Mouse (Mus musculus): Measurements from ENCODE around the gene Dnah17. TPM values are rescaled to one million over a fixed set of nuclear protein-coding genes. Genes with fewer than 3 reads are reported as not detected.

Dnah17 gene
- polyA plus RNA-seq, 1 experiment from 2014 or later, result 0.11 TPM

DNA sequence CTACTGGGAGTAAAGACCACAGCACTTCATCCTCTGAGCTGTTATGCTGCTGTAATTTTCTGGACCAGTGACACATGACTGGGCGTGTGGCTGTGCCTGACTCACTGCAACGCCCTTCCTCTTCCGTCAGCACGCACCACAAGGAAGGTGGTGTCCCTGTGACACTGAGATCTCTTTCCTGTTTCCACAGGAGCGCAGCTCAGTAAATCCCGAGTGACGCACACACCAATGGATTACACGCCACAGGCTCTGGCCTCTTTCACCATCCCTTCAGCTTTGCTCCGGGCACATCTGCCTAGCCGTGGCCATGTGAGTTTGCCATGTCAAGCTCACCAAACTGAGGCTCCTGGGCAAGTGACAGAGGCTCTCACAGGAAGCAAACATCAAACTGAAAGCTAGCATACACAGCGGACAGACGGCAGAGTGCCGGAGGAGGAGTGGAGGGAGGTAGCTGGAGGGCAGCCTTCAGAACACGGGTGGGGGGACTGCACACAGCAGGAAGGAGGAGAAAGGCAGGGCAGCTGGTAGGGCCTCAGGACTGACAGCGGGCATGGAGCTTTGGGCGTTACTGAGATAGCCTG lies 15.4 kb upstream of the Dnah17 start:
- ATAC-seq, result peak; percentile 76

DNA sequence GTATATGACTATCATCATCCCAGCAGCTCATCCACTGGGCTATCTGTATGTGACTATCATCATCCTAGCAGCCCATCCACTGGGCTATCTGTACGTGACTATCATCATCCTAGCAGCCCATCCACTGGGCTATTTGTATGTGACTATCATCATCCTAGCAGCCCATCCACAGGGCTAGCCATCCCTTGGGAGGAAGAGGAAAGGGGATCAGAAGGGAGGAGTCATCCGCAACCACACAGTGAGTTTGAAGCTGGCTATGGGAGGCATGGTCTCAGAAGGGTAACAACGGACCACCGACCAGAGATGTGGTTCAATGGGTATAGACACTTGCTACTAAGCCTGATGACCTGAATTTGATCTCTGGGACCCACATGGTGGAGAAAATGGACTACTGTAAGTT lies 14.7 kb upstream of the Dnah17 start:
- DNase-seq (no peak), ATAC-seq (no peak)
- WGBS (ENCODE audit: insufficient replicate concordance), result 78% methylated on average over 4 of the region's 4 CpGs
- Histone ChIP-seq H3K4me3 (ENCODE audit: low read depth, low read length) (no peak overlapping the region), H3K9ac (replicated peaks) (no peak overlapping the region), H3K4me1 (ENCODE audit: insufficient read depth) (peaks cover 34% of the 10 kb centered on the region), H3K27me3 (ENCODE audit: insufficient read depth, low read length) (no peaks in the 10 kb centered on the region), H3K36me3 (replicated peaks; ENCODE audit: insufficient read depth, low read length) (no peaks in the 10 kb centered on the region), H3K9me3 (ENCODE audit: low read length) (no peaks in the 10 kb centered on the region), H3K27ac (ENCODE audit: low read depth) (peak overlapping the region; percentile 44; the same call in 1 of the 2 replicates), H3K4me2 (ENCODE audit: low read depth, low read length) (no peak overlapping the region)
- no peak for TF ChIP-seq EP300 (IDR thresholded peaks at IDR 0.05; ENCODE audit: low read depth)
- TF ChIP-seq CTCF (IDR thresholded peaks at IDR 0.05; ENCODE audit: low read depth), result no peak

More for the DNA sequence above, 15.4 kb upstream of the Dnah17 start:
- Histone ChIP-seq H3K27me3 (ENCODE audit: insufficient read depth, low read length) (no peaks in the 10 kb centered on the region), H3K9ac (replicated peaks) (peak overlapping the region; percentile 48), H3K9me3 (ENCODE audit: low read length) (no peaks in the 10 kb centered on the region), H3K4me1 (ENCODE audit: insufficient read depth) (peaks cover 34% of the 10 kb centered on the region), H3K4me2 (ENCODE audit: low read depth, low read length) (peak overlapping the region; percentile 62), H3K27ac (ENCODE audit: low read depth) (peak overlapping the region; percentile 91), H3K36me3 (replicated peaks; ENCODE audit: insufficient read depth, low read length) (no peaks in the 10 kb centered on the region), H3K4me3 (ENCODE audit: low read depth, low read length) (peak overlapping the region; percentile 23)
- DNase-seq, result peak; percentile 68
- 28% methylated on average over 16 of the region's 16 CpGs for whole genome bisulfite sequencing (ENCODE audit: insufficient replicate concordance)
- TF ChIP-seq CTCF (IDR thresholded peaks at IDR 0.05; ENCODE audit: low read depth) (no peak), EP300 (IDR thresholded peaks at IDR 0.05; ENCODE audit: low read depth) (peak; percentile 77)

DNA sequence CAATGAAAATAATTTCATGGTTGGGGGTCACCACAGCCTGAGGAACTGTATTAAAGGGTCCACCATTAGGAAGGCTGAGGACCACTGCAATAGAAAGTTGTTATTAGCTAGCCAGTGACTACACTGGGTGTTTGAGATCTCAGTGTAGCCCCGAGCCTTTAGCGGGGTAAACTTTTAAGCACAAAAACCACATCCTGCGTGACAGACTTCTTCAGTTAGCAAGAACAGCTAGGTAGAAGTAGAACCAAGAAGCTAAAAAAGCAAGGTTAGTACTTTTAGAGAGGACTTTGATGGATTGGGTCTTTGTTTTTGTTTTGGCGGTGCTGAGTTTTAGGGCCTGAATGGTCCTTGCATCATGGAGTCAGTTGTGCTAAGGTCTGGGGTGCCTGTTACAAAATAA lies 13.3 kb upstream of the Dnah17 start:
- ATAC-seq, result no peak
- no peak overlapping the region for H3K27ac ChIP-seq (ENCODE audit: low read depth)
- no peaks in the 10 kb centered on the region for H3K36me3 ChIP-seq (replicated peaks; ENCODE audit: insufficient read depth, low read length)
- TF ChIP-seq CTCF (IDR thresholded peaks at IDR 0.05; ENCODE audit: low read depth) (no peak), EP300 (IDR thresholded peaks at IDR 0.05; ENCODE audit: low read depth) (no peak)
- H3K27me3 ChIP-seq (ENCODE audit: insufficient read depth, low read length), result no peaks in the 10 kb centered on the region
- H3K4me1 ChIP-seq (ENCODE audit: insufficient read depth), result peaks cover 29% of the 10 kb centered on the region
- H3K9me3 ChIP-seq (ENCODE audit: low read length), result peaks cover 1% of the 10 kb centered on the region; the same call in 1 of the 2 replicates
- H3K9ac ChIP-seq (replicated peaks), result no peak overlapping the region
- WGBS (ENCODE audit: insufficient replicate concordance), result 57% methylated on average over 4 of the region's 4 CpGs
- H3K4me2 ChIP-seq (ENCODE audit: low read depth, low read length), result no peak overlapping the region
- no peak for DNase-seq
- H3K4me3 ChIP-seq (ENCODE audit: low read depth, low read length), result no peak overlapping the region

DNA sequence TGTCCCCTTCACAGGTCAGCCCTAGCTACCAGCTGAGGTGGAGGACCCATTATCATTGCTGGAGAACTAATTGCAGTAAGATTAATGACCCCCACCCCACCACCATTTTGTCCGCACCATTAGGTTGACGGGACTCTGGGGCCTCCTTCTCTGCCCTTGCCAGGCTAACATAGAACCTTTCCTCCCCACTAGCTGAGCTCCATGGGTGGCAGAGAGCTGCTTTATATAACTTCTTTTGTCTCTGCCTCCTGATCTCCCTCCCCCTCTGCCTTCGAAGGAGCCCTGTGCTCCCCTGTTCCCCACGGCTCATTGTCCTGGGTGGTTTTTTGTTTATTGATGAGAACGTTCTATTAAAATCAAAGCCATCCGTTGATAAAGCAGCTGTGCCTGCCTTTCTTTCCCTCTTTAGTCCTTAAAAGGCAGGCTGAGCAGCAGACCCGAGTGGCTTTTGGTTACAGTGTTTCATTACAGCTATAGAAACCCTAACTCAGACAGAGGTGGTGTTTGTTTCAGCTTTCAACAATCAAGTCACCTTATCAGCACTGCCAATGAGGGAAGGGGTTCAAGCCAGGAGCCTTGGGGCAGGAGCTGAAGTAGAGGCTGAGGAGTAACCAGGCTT lies 12.2 kb upstream of the Dnah17 start:
- H3K4me3 ChIP-seq (ENCODE audit: low read depth, low read length), result no peak overlapping the region
- H3K9ac ChIP-seq (replicated peaks), result no peak overlapping the region
- no peak for TF ChIP-seq EP300 (IDR thresholded peaks at IDR 0.05; ENCODE audit: low read depth)
- TF ChIP-seq CTCF (IDR thresholded peaks at IDR 0.05; ENCODE audit: low read depth), result no peak
- H3K27ac ChIP-seq (ENCODE audit: low read depth), result no peak overlapping the region
- peaks cover 19% of the 10 kb centered on the region for H3K4me1 ChIP-seq (ENCODE audit: insufficient read depth)
- WGBS (ENCODE audit: insufficient replicate concordance), result 69% methylated on average over 7 of the region's 7 CpGs
- ATAC-seq (no peak), DNase-seq (no peak)
- H3K4me2 ChIP-seq (ENCODE audit: low read depth, low read length), result no peak overlapping the region
- no peaks in the 10 kb centered on the region for H3K27me3 ChIP-seq (ENCODE audit: insufficient read depth, low read length)
- no peaks in the 10 kb centered on the region for H3K36me3 ChIP-seq (replicated peaks; ENCODE audit: insufficient read depth, low read length)
- peaks cover 3% of the 10 kb centered on the region; the same call in 1 of the 2 replicates for H3K9me3 ChIP-seq (ENCODE audit: low read length)

DNA sequence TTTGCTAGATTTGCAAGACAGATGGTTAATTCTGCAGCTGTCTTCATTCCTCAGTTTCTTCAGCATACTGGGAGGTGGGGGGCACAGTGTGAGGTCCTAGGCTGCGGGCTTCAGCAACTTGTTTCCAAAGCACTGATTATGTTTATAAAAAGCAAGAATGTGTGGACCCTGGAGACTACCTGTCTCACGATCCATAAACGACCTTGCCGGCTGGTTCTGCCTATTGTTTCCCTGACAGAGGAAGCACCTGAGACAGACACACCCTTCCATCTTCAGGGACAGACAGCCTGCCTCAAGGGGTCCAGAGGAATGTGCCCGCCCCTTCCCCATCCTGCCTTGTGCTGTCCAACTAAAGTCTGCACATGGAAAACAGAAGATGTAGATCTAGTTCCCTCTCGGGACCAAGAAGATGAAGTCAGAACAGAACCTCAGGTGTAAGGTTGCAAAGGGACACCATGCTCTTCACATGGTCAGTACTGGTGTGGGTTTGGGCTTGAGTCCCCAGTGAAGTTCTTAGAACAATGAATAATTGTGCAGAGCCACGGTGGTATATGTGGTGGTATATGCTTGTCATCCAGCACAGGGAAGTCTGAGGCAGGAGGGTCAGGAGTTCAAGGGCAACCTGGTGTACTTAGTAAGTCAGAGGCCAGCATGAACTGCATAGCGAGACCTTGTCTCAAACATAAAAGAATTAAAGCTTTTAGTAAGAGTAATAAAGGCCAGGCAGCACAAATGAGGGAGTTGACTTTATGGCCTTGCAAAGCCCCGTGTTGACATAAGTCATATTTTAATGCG lies 10.5 kb upstream of the Dnah17 start:
- peaks cover 10% of the 10 kb centered on the region for H3K4me1 ChIP-seq (ENCODE audit: insufficient read depth)
- no peak overlapping the region for H3K4me2 ChIP-seq (ENCODE audit: low read depth, low read length)
- H3K4me3 ChIP-seq (ENCODE audit: low read depth, low read length), result no peak overlapping the region
- WGBS (ENCODE audit: insufficient replicate concordance), result 69% methylated on average over 10 of the region's 10 CpGs
- peaks cover 3% of the 10 kb centered on the region; the same call in 1 of the 2 replicates for H3K9me3 ChIP-seq (ENCODE audit: low read length)
- no peak for ATAC-seq
- H3K9ac ChIP-seq (replicated peaks), result no peak overlapping the region
- no peak overlapping the region for H3K27ac ChIP-seq (ENCODE audit: low read depth)
- TF ChIP-seq EP300 (IDR thresholded peaks at IDR 0.05; ENCODE audit: low read depth), result no peak
- TF ChIP-seq CTCF (IDR thresholded peaks at IDR 0.05; ENCODE audit: low read depth), result no peak
- no peaks in the 10 kb centered on the region for H3K27me3 ChIP-seq (ENCODE audit: insufficient read depth, low read length)
- H3K36me3 ChIP-seq (replicated peaks; ENCODE audit: insufficient read depth, low read length), result no peaks in the 10 kb centered on the region
- DNase-seq, result no peak

DNA sequence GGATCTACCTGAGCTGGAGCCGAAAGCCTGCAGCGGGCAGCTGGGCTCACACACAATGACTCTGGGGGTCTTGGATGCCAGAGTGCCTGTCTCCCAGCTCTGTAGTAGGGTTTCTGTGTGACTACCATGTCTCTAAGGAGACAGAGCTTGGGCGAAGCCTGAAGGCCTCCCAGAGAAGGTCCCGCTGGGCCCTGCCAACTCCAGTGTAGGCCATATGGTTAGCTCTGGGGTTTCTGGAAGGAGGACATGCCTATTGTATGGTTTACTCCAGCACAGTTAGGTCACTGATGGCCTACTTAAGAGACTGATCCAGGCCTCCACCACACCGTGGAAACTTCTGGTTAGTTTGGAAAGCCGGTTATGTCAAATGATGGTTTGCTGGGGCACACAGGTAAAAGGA lies 7.9 kb upstream of the Dnah17 start:
- Histone ChIP-seq H3K4me3 (ENCODE audit: low read depth, low read length) (no peak overlapping the region), H3K9me3 (ENCODE audit: low read length) (peaks cover 3% of the 10 kb centered on the region; the same call in 1 of the 2 replicates), H3K27me3 (ENCODE audit: insufficient read depth, low read length) (no peaks in the 10 kb centered on the region), H3K9ac (replicated peaks) (no peak overlapping the region), H3K4me2 (ENCODE audit: low read depth, low read length) (no peak overlapping the region), H3K36me3 (replicated peaks; ENCODE audit: insufficient read depth, low read length) (no peaks in the 10 kb centered on the region), H3K27ac (ENCODE audit: low read depth) (no peak overlapping the region), H3K4me1 (ENCODE audit: insufficient read depth) (peaks cover 3% of the 10 kb centered on the region; the same call in 1 of the 2 replicates)
- ATAC-seq (no peak), DNase-seq (no peak)
- no peak for TF ChIP-seq EP300 (IDR thresholded peaks at IDR 0.05; ENCODE audit: low read depth)
- TF ChIP-seq CTCF (IDR thresholded peaks at IDR 0.05; ENCODE audit: low read depth), result no peak
- WGBS (ENCODE audit: insufficient replicate concordance), result 89% methylated on average over 6 of the region's 6 CpGs

Measured in liver, postnatal 0 days (tissue).